Mouse (Mus musculus) forebrain, embryonic 14.5 days (tissue): ENCODE data around the gene Osbpl10. TPM values are rescaled to one million over a fixed set of nuclear protein-coding genes. Genes with fewer than 3 reads are reported as not detected.
A peak's percentile ranks its signal among the peaks of the same experiment; 100 is the strongest.

ENCODE experiments used
- ATAC-seq: fragments of 200-750 bp; cut with Nextera tagmentation; 2 replicates; pipeline ENCODE4 v1.8.0; 2017; ENCODE audit warnings: mild to moderate bottlenecking, moderate library complexity
- DNase-seq: peaks from one replicate; pipeline ENCODE4 v3.0.0-alpha.2; 2015; ENCODE audit warnings: low spot score
- H3K27ac ChIP-seq: fragments of 300-500 bp; sonication (generic); 2 replicates; pipeline ENCODE4 v1.5.1; 2014; ENCODE audit warnings: low read depth, mild to moderate bottlenecking, control low read depth, low read length, moderate library complexity
- H3K27me3 ChIP-seq: fragments of 300-500 bp; sonication (generic); replicated peaks from 2 replicates; pipeline ENCODE4 v1.6.1; 2014; ENCODE audit warnings: low read length, control low read depth, mixed read lengths; ENCODE audit not compliant: control insufficient read depth, insufficient read depth
- H3K36me3 ChIP-seq: fragments of 300-500 bp; sonication (generic); 2 replicates; pipeline ENCODE4 v1.6.1; 2014; ENCODE audit warnings: low read length, control low read depth; ENCODE audit not compliant: control insufficient read depth, insufficient read depth
- H3K4me1 ChIP-seq: fragments of 300-500 bp; sonication (generic); 2 replicates; pipeline ENCODE4 v1.6.1; 2014; ENCODE audit warnings: antibody characterized with exemption, low read length, control low read depth; ENCODE audit not compliant: control insufficient read depth, insufficient read depth
- H3K4me2 ChIP-seq: fragments of 300-500 bp; sonication (generic); 2 replicates; pipeline ENCODE4 v1.6.1; 2014; ENCODE audit warnings: mild to moderate bottlenecking, control low read depth, low read length
- H3K4me3 ChIP-seq: fragments of 300-500 bp; sonication (generic); 2 replicates; pipeline ENCODE4 v1.5.1; 2014; ENCODE audit warnings: low read depth, low read length, control low read depth
- H3K9ac ChIP-seq: fragments of 300-500 bp; sonication (generic); 2 replicates; pipeline ENCODE4 v1.6.1; 2014; ENCODE audit warnings: mild to moderate bottlenecking, low read length, control low read depth, moderate library complexity
- H3K9me3 ChIP-seq: fragments of 300-500 bp; sonication (generic); replicated peaks from 2 replicates; pipeline ENCODE4 v1.6.1; 2016; ENCODE audit warnings: low read length, control low read depth, mixed read lengths; ENCODE audit not compliant: control insufficient read depth
- WGBS: fragments of 180-500 bp; shearing (Covaris S2); extraction: QIAGEN DNeasy Blood & Tissue Kit; methylation state at CpG from one replicate; pipeline ENCODE4 v1.1.7; 2014; 5-methylcytosine and 5-hydroxymethylcytosine counted together
- polyA plus RNA-seq: library from polyadenylated mRNA; unstranded; fragments of >200 nt; fragmentation: Nextera tagmentation; extraction: Ambion mirVana; gene quantifications from 2 replicates; pipeline ENCODE4 v1.2.1, GENCODE M21; 2014

The Osbpl10 gene
- polyA plus RNA-seq, 1 experiment from 2014 or later, result 1.4 TPM

GRCm38 (mm10) chr9:115043881-115044770, 65.8 kb downstream of the Osbpl10 start:
- Histone ChIP-seq H3K4me2 (no peak overlapping the region), H3K4me1 (peaks cover 2% of the 10 kb centered on the region), H3K4me3 (no peak overlapping the region), H3K27me3 (no peaks in the 10 kb centered on the region), H3K9me3 (no peaks in the 10 kb centered on the region), H3K36me3 (no peaks in the 10 kb centered on the region), H3K27ac (no peak overlapping the region), H3K9ac (no peak overlapping the region)
- WGBS, result 84% methylated on average over 8 of the region's 8 CpGs
- DNase-seq (no peak), ATAC-seq (no peak)

- ATAC-seq (peak; percentile 37; the same call in 1 of the 2 replicates), DNase-seq (peak; percentile 31)
- Histone ChIP-seq H3K4me3 (no peak overlapping the region), H3K4me1 (no peaks in the 10 kb centered on the region), H3K9me3 (no peaks in the 10 kb centered on the region), H3K4me2 (no peak overlapping the region), H3K36me3 (no peaks in the 10 kb centered on the region), H3K9ac (no peak overlapping the region), H3K27ac (no peak overlapping the region), H3K27me3 (no peaks in the 10 kb centered on the region)
- 68% methylated on average over 16 of the region's 16 CpGs for WGBS
These were observed 66.9 kb downstream of the Osbpl10 start for GRCm38 (mm10) chr9:115045087-115045800.

- Histone ChIP-seq H3K27me3 (no peaks in the 10 kb centered on the region), H3K9ac (no peak overlapping the region), H3K9me3 (no peaks in the 10 kb centered on the region), H3K36me3 (no peaks in the 10 kb centered on the region), H3K4me3 (no peak overlapping the region), H3K27ac (no peak overlapping the region), H3K4me1 (no peaks in the 10 kb centered on the region), H3K4me2 (no peak overlapping the region)
- DNase-seq, result no peak
- no peak for ATAC-seq
- 91% methylated on average over 8 of the region's 8 CpGs for WGBS
These were observed 68.3 kb downstream of the Osbpl10 start for GRCm38 (mm10) chr9:115046701-115047100.

- no peak overlapping the region for H3K27ac ChIP-seq
- DNase-seq (no peak), ATAC-seq (no peak)
- no peak overlapping the region for H3K4me2 ChIP-seq
- 59% methylated on average over 10 of the region's 10 CpGs for WGBS
- no peaks in the 10 kb centered on the region for H3K4me1 ChIP-seq
- H3K9ac ChIP-seq, result no peak overlapping the region
- no peaks in the 10 kb centered on the region for H3K36me3 ChIP-seq
- H3K27me3 ChIP-seq, result no peaks in the 10 kb centered on the region
- no peaks in the 10 kb centered on the region for H3K9me3 ChIP-seq
- H3K4me3 ChIP-seq, result no peak overlapping the region
These were observed 70.0 kb downstream of the Osbpl10 start for GRCm38 (mm10) chr9:115048340-115048739.

- H3K27me3 ChIP-seq, result no peaks in the 10 kb centered on the region
- no peak overlapping the region for H3K4me3 ChIP-seq
- H3K9ac ChIP-seq, result no peak overlapping the region
- no peak overlapping the region for H3K27ac ChIP-seq
- H3K4me2 ChIP-seq, result no peak overlapping the region
- H3K36me3 ChIP-seq, result no peaks in the 10 kb centered on the region
- no peaks in the 10 kb centered on the region for H3K9me3 ChIP-seq
- H3K4me1 ChIP-seq, result no peaks in the 10 kb centered on the region
- ATAC-seq, result no peak
- DNase-seq, result no peak
- WGBS, result 58% methylated on average over 7 of the region's 7 CpGs
These were observed 70.5 kb downstream of the Osbpl10 start for GRCm38 (mm10) chr9:115048861-115049260.

GRCm38 (mm10) chr9:115049981-115050720, 71.8 kb downstream of the Osbpl10 start:
- no peaks in the 10 kb centered on the region for H3K36me3 ChIP-seq
- 74% methylated on average over 13 of the region's 13 CpGs for WGBS
- H3K9me3 ChIP-seq, result no peaks in the 10 kb centered on the region
- H3K27me3 ChIP-seq, result no peaks in the 10 kb centered on the region
- 0 out of 2 replicates have a peak, but pooled peaks cover 6% of the 10 kb centered on the region for H3K4me1 ChIP-seq
- no peak overlapping the region for H3K4me3 ChIP-seq
- no peak overlapping the region for H3K9ac ChIP-seq
- no peak overlapping the region for H3K27ac ChIP-seq
- DNase-seq (peak; percentile 20), ATAC-seq (no peak)
- H3K4me2 ChIP-seq, result no peak overlapping the region

GRCm38 (mm10) chr9:115051976-115052375, 73.6 kb downstream of the Osbpl10 start:
- no peak for ATAC-seq
- H3K4me1 ChIP-seq, result 0 out of 2 replicates have a peak, but pooled peaks cover 6% of the 10 kb centered on the region
- no peaks in the 10 kb centered on the region for H3K9me3 ChIP-seq

GRCm38 (mm10) chr9:115053779-115054178, 75.4 kb downstream of the Osbpl10 start:
- H3K4me2 ChIP-seq, result no peak overlapping the region
- H3K9me3 ChIP-seq, result no peaks in the 10 kb centered on the region
- ATAC-seq (no peak), DNase-seq (no peak)
- 92% methylated on average over 14 of the region's 14 CpGs for WGBS
- H3K27me3 ChIP-seq, result no peaks in the 10 kb centered on the region
- 0 out of 2 replicates have a peak, but pooled peaks cover 6% of the 10 kb centered on the region for H3K4me1 ChIP-seq
- H3K4me3 ChIP-seq, result no peak overlapping the region
- H3K36me3 ChIP-seq, result no peaks in the 10 kb centered on the region
- H3K9ac ChIP-seq, result no peak overlapping the region
- H3K27ac ChIP-seq, result no peak overlapping the region

More at GRCm38 (mm10) chr9:115051976-115052375, 73.6 kb downstream of the Osbpl10 start:
- Histone ChIP-seq H3K4me3 (no peak overlapping the region), H3K27me3 (no peaks in the 10 kb centered on the region), H3K4me2 (no peak overlapping the region), H3K36me3 (no peaks in the 10 kb centered on the region), H3K27ac (no peak overlapping the region), H3K9ac (no peak overlapping the region)
- no peak for DNase-seq
- WGBS, result 81% methylated on average over 3 of the region's 3 CpGs
